Mouse (Mus musculus) v-Abl transformed pro-B cells (cell line): ENCODE measurements around the gene Thra.

ENCODE experiments used
- in situ Hi-C, 2 experiments: fragments of 400-800 bp; cut with MboI; formaldehyde crosslinking; loops; one replicate each; pipeline ENCODE4 v1.15.1; 2025; ENCODE audit not compliant: unreplicated experiment in 2 of 2

Thra gene

GRCm38 (mm10) chr11:98754621-98755181, 14.3 kb downstream of the Thra start:
- in situ Hi-C loops = no loop called here

GRCm38 (mm10) chr11:98755726-98756380, 15.4 kb downstream of the Thra start:
- in situ Hi-C loops = no loop called here

- in situ Hi-C loops = no loop called here
These were observed 16.3 kb downstream of the Thra start for GRCm38 (mm10) chr11:98756711-98757110.

- in situ Hi-C loops = no loop called here
These were observed 21.5 kb downstream of the Thra start for GRCm38 (mm10) chr11:98761939-98762338.

GRCm38 (mm10) chr11:98762756-98763501, 22.5 kb downstream of the Thra start:
- in situ Hi-C loops = no loop called here

GRCm38 (mm10) chr11:98763502-98763861, 23.0 kb downstream of the Thra start:
- in situ Hi-C loops = no loop called here

GRCm38 (mm10) chr11:98764091-98764490, 23.7 kb downstream of the Thra start:
- in situ Hi-C loops = no loop called here

GRCm38 (mm10) chr11:98764746-98765145, 24.3 kb downstream of the Thra start:
- in situ Hi-C loops = no loop called here

- in situ Hi-C loops = no loop called here
These were observed 25.2 kb downstream of the Thra start for GRCm38 (mm10) chr11:98765421-98766309.

- in situ Hi-C loops = no loop called here
These were observed 25.9 kb downstream of the Thra start for GRCm38 (mm10) chr11:98766346-98766745.

GRCm38 (mm10) chr11:98766816-98767215, 26.4 kb downstream of the Thra start:
- in situ Hi-C loops = no loop called here

GRCm38 (mm10) chr11:98767276-98767675, 26.8 kb downstream of the Thra start:
- in situ Hi-C loops = no loop called here

- in situ Hi-C loops = no loop called here
These were observed 27.3 kb downstream of the Thra start for GRCm38 (mm10) chr11:98767713-98768112.

- in situ Hi-C loops = no loop called here
These were observed 27.9 kb downstream of the Thra start for GRCm38 (mm10) chr11:98768127-98769006.

GRCm38 (mm10) chr11:98769007-98769954, 28.8 kb downstream of the Thra start:
- in situ Hi-C loops = no loop called here

- in situ Hi-C loops = no loop called here
These were observed 29.9 kb downstream of the Thra start for GRCm38 (mm10) chr11:98770096-98770975.

- in situ Hi-C loops = no loop called here
These were observed 30.7 kb downstream of the Thra start for GRCm38 (mm10) chr11:98771131-98771530.
